Mouse (Mus musculus): Measurements from ENCODE around the gene Zfp977.
"Not testable (repeated sequence)": the region's sequence is repeated elsewhere in the genome, so short reads cannot be mapped to it uniquely, and the experiment has no call there.

Zfp977 gene

DNA sequence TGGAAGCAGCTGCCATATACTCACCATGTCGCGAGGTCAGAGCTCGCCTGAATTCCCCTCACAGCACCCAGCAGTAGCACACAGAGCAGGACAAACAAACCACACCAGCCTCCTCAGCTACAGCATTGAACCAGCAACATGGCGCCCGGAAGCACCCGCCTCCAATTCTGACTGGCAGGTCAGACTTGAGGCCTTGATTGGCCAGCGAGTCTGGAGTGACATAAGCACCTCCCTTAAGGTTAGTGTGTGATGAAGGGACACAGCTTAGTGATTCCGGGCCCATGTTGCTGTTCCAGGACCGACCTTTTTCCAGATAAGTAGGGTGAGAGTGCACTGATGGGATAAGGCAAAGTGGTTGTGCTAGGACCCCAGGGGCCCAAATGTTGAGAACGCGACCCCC lies at the start of gene Zfp977:
Gene Zfp977, minus strand, starts transcription at position 135 of the 400 bp plus-strand sequence.
- not testable (repeated sequence) for DNase-seq (ENCODE audit: low spot score)

DNA sequence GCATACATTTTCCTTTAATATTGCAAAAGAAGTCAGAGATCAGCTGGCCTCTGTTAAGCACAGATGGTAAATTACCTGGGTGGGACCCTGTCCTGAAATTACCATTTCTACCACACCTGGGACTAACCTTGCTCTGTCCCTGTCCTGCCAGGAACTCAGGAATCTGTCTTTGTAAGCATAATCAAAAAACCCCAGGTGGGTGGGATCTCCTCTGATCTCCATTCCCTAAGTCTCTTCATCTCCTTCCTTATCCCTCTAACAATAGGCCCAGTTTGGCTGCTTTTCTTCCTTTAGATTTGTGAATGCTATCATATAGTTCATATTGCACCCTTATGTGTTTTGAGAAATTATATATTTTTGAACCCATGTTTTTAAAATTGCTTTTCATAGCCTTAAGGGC lies 38.7 kb upstream of the Zfp977 start:
- DNase-seq (ENCODE audit: low spot score) = not testable (repeated sequence)

DNA sequence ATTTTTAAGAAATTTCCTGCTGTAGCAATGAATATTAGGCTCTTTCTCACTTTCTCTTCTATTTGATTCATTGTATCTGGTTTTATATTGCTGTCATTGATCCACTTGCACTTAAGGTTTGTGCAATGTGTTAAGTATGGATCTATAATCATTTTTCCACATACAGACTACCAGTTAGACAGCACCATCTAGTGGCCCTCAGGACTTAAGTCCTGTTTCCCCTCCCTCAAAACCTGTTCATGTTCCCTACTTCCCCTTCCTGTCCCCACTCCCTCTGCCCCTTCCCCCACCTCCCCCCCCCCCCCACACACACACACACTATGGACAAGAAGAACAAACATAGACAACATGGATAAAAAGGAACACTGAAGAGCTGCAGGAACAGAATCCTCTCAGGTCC lies 3.3 kb upstream of the Zfp977 start:
- DNase-seq (ENCODE audit: low spot score) = not testable (repeated sequence)

DNA sequence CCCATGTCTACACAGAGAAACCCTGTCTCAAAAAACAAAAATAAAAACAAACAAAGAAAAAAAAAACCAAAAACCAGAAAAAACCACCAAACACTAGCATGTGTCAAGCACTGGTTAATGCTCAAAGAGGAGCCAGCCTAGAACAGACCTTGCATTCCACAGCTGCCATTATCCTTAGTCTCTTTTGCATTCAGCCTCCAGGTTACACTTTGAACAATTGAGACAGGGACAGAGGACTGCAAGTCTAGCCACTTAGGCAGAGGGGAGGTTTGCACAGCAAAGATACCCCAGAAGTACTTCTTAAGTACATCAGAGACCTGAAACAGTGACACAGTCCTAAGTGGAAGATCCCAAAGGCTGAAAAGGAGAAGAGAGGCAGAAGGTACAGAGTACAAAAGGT lies 1.0 kb downstream of the Zfp977 start:
- not testable (repeated sequence) for DNase-seq (ENCODE audit: low spot score)

DNA sequence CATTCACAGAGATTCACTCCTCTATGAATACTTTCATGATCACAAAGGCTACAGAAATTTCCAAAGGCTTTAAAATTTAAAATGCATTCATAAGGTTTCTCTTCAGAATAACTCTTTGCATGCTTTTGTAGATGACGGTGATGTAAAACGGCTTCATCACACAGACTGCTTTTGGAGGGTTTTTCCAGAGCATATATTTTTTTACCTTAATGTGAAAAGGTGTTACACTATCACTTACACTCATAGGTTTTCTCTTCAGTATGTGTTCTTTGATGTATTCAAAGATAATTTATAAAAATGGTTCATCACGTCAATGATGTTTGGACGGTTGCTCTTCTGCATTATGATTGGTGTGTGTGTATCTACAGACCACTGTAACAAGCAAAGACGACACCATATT lies 13.9 kb downstream of the Zfp977 start, which contains the start of gene Gm21028:
Gene Gm21028, minus strand, starts transcription at position 101 of the 400 bp plus-strand sequence.
- DNase-seq (ENCODE audit: low spot score) = no peak

DNA sequence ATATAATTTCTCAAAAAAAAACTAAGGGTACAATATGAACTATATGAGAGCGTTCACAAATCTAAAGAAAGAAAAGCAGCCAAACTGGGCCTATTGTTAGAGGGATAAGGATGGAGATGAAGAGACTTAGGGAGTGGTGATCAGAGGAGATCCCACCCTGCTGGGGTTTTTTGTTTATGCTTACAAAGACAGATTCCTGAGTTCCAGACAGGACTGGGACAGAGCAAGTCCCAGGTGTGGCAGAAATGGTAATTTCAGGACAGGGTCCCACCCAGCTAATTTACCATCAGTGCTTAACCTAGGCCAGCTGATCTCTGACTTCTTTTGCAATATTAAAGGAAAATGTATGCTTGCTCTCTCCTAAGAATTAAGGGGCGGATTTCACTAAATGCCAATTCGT lies 40.6 kb downstream of the Zfp977 start:
- DNase-seq (ENCODE audit: low spot score) = no peak

Measured in layer of hippocampus, adult 9-10 months (tissue).